Mouse (Mus musculus): ENCODE results near the gene Sln. TPM values are rescaled to one million over a fixed set of nuclear protein-coding genes. Genes with fewer than 3 reads are reported as not detected.

Sln gene
- polyA plus RNA-seq (2012; rRNA removed), result 1.2 and 1.4 TPM in 2 replicates

GRCm38 (mm10) chr9:53849864-53850263 is at the start of gene Sln:
Sln (plus strand) TSS chr9:53850164.

Other genes starting within 250 kb of the Sln start
- 23.1 and 26.5 TPM in 2 replicates for gene Acat1, start 239.8 kb upstream of the Sln start, polyA plus RNA-seq (2012; rRNA removed)
- 3.7 and 3.9 TPM in 2 replicates for gene Cul5, start 180.2 kb upstream of the Sln start, polyA plus RNA-seq (2012; rRNA removed)
- gene Rab39, start 143.9 kb upstream of the Sln start, polyA plus RNA-seq (2012; rRNA removed), result 0.12 and 0.15 TPM in 2 replicates
- 6.3 and 8.4 TPM in 2 replicates for gene Slc35f2, start 78.6 kb upstream of the Sln start, polyA plus RNA-seq (2012; rRNA removed)
- 0.30 and 0.69 TPM in 2 replicates for gene Elmod1, start 125.1 kb downstream of the Sln start, polyA plus RNA-seq (2012; rRNA removed)
- gene Tnfaip8l3, start 218.2 kb downstream of the Sln start, polyA plus RNA-seq (2012; rRNA removed), result 0.36 and 0.40 TPM in 2 replicates